Mouse (Mus musculus): Measurements from ENCODE around the gene Ywhaq. TPM values are rescaled to one million over a fixed set of nuclear protein-coding genes. Genes with fewer than 3 reads are reported as not detected.
"Not testable (repeated sequence)": the region's sequence is repeated elsewhere in the genome, so short reads cannot be mapped to it uniquely, and the experiment has no call there.

The Ywhaq gene
- polyA plus RNA-seq, 1 experiment from 2014 or later, result 325 TPM

GRCm38 (mm10) chr12:21402771-21403170, 14.7 kb downstream of the Ywhaq start:
- H3K4me2 ChIP-seq, result no peak overlapping the region
- H3K4me3 ChIP-seq, result no peak overlapping the region
- ATAC-seq, result no peak
- H3K4me1 ChIP-seq, result peaks cover 4% of the 10 kb centered on the region; the same call in 1 of the 2 replicates
- no peak overlapping the region for H3K9ac ChIP-seq
- no peak overlapping the region for H3K27ac ChIP-seq
- H3K9me3 ChIP-seq (replicated peaks), result no peaks in the 10 kb centered on the region
- 92% methylated on average over 5 of the region's 5 CpGs for WGBS (ENCODE audit: insufficient replicate concordance)
- no peaks in the 10 kb centered on the region for H3K27me3 ChIP-seq (replicated peaks)
- peaks cover 60% of the 10 kb centered on the region for H3K36me3 ChIP-seq

- no peaks in the 10 kb centered on the region for H3K4me1 ChIP-seq
- H3K36me3 ChIP-seq, result peaks cover 43% of the 10 kb centered on the region
- no peaks in the 10 kb centered on the region for H3K27me3 ChIP-seq (replicated peaks)
- no peak overlapping the region for H3K9ac ChIP-seq
- no peaks in the 10 kb centered on the region for H3K9me3 ChIP-seq (replicated peaks)
- ATAC-seq, result no peak
- H3K27ac ChIP-seq, result no peak overlapping the region
- 86% methylated on average over 2 of the region's 2 CpGs for WGBS (ENCODE audit: insufficient replicate concordance)
- H3K4me2 ChIP-seq, result no peak overlapping the region
- no peak overlapping the region for H3K4me3 ChIP-seq
Measured at GRCm38 (mm10) chr12:21386201-21386600, 31.2 kb downstream of the Ywhaq start.

DNA sequence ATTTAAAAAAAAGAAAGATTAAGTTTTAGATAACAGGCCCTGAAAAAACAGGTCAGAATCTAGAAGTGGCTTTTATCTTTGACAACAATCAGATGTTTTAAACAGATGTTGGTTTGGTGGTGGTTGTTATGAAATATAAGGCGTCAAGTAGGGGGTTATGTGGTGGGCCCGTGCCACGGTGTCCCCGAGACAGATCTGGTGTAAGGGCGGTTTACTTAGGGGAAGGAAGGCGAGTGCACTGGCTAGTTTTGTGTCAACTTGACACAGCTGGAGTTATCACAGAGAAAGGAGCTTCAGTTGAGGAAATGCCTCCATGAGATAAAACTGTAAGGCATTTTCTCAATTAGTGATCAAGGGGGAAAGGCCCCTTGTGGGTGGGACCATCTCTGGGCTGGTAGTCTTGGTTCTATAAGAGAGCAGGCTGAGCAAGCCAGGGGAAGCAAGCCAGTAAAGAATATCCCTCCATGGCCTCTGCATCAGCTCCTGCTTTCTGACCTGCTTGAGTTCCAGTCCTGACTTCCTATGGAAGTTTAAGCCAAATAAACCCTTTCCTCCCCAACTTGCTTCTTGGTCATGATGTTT, 38.6 kb downstream of the Ywhaq start:
- not testable (repeated sequence) for H3K27me3 ChIP-seq (replicated peaks); H3K36me3 ChIP-seq; H3K9me3 ChIP-seq (replicated peaks); H3K4me3 ChIP-seq
- peak overlapping the region; percentile 48 for H3K4me2 ChIP-seq
- peak; percentile 74 for ATAC-seq
- peaks cover 54% of the 10 kb centered on the region for H3K4me1 ChIP-seq
- H3K27ac ChIP-seq, result peak overlapping the region; percentile 82
- WGBS (ENCODE audit: insufficient replicate concordance), result 11% methylated on average over 6 of the region's 6 CpGs
- peak overlapping the region; percentile 48 for H3K9ac ChIP-seq

- H3K9ac ChIP-seq, result no peak overlapping the region
- H3K9me3 ChIP-seq (replicated peaks), result no peaks in the 10 kb centered on the region
- no peak overlapping the region; the same call in 1 of the 2 replicates for H3K4me2 ChIP-seq
- H3K27ac ChIP-seq, result peak overlapping the region; percentile 52
- H3K36me3 ChIP-seq, result no peaks in the 10 kb centered on the region
- H3K4me1 ChIP-seq, result peaks cover 66% of the 10 kb centered on the region
- no peak for ATAC-seq
- WGBS (ENCODE audit: insufficient replicate concordance), result 42% methylated on average over 3 of the region's 3 CpGs
- no peak overlapping the region for H3K4me3 ChIP-seq
- H3K27me3 ChIP-seq (replicated peaks), result no peaks in the 10 kb centered on the region
Measured at GRCm38 (mm10) chr12:21375376-21376157, 41.9 kb downstream of the Ywhaq start.

DNA sequence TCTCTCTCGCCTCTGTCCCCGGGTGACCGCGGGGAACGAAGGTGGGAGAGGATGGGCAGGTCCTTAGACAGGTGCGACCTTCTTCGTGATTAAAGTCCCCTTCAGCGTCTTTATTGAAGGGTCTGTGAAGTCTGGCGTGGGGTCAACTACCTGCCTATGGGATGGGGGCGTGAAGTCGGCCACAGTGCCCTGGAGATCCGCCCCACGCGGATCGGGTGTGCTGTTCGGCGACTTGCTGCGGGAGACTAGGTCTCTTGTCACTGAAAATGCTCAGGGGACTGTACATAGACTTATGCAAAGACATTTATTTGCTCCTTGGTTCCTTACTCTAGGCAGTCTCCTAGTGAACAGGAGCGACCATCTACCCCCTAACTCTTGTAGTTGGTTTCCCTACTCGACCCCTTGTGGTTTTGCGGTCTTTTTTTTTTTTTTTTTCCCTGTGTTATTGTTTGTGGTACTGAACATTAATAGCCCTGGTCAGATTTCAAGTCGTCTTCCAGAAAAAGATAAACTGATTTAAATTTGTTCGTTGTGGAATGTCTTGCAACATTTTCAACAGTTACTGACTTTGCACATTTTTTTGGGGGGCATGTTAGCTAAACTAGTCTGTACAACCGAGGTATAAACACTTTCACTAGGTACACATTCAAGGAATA, 43.5 kb downstream of the Ywhaq start:
- peaks cover 53% of the 10 kb centered on the region for H3K4me1 ChIP-seq
- peak overlapping the region; percentile 76 for H3K4me3 ChIP-seq
- peaks cover 2% of the 10 kb centered on the region; the same call in 1 of the 2 replicates for H3K36me3 ChIP-seq
- peak overlapping the region; percentile 86 for H3K9ac ChIP-seq
- H3K9me3 ChIP-seq (replicated peaks), result no peaks in the 10 kb centered on the region
- peak overlapping the region; percentile 87 for H3K4me2 ChIP-seq
- H3K27ac ChIP-seq, result peak overlapping the region; percentile 94
- H3K27me3 ChIP-seq (replicated peaks), result no peaks in the 10 kb centered on the region
- WGBS (ENCODE audit: insufficient replicate concordance), result under 1% methylated on average over 24 of the region's 24 CpGs
- peak; percentile 34 for ATAC-seq

GRCm38 (mm10) chr12:21373100-21373819, 44.2 kb downstream of the Ywhaq start, which contains the start of gene Adam17:
TSS of gene Adam17 (minus strand) at chr12:21373632.
- Histone ChIP-seq H3K27me3 (replicated peaks) (no peaks in the 10 kb centered on the region), H3K36me3 (peaks cover 2% of the 10 kb centered on the region; the same call in 1 of the 2 replicates), H3K9ac (peak within 1 kb of the TSS; percentile 86), H3K4me1 (peaks cover 52% of the 10 kb centered on the region), H3K4me2 (peak within 1 kb of the TSS; percentile 87), H3K4me3 (peak within 1 kb of the TSS; percentile 76), H3K9me3 (replicated peaks) (no peaks in the 10 kb centered on the region), H3K27ac (peak within 1 kb of the TSS; percentile 94)
- ATAC-seq, result peak; percentile 97
- under 1% methylated on average over 55 of the region's 55 CpGs for WGBS (ENCODE audit: insufficient replicate concordance)

DNA sequence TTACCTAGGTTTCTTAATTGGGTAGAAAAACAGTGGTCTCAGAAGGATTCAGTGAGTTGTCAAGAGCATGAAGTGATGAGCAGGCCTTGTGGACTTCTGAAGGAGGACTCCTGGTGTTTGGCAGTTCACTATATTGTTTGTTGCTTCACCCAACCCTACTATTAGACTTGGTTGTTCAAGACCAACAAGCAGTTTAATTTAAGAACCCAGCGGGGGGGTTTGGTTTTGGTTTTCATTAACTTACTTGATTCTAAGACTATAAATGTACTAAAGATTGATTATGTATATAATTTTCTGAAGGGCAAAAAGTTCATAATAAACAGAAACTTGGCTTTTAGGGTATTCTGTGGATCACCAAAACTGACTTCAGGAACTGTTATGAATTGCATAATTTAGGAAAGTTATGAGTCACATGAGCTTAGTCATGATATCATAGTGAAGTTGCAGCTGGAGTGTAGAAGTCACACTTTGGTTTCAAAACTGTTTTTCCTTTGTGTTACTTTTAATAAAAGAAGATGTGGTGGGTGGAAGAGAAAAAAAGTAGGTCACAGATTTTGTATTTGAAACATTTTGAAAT, 47.3 kb downstream of the Ywhaq start:
- Histone ChIP-seq H3K9ac (no peak overlapping the region), H3K4me3 (no peak overlapping the region), H3K4me2 (no peak overlapping the region), H3K36me3 (peaks cover 2% of the 10 kb centered on the region; the same call in 1 of the 2 replicates), H3K9me3 (replicated peaks) (no peaks in the 10 kb centered on the region), H3K27me3 (replicated peaks) (no peaks in the 10 kb centered on the region), H3K4me1 (peaks cover 30% of the 10 kb centered on the region), H3K27ac (no peak overlapping the region)
- 89% methylated on average over 1 of the region's 1 CpGs for WGBS (ENCODE audit: insufficient replicate concordance)
- no peak for ATAC-seq

GRCm38 (mm10) chr12:21369087-21369410, 48.4 kb downstream of the Ywhaq start:
- peaks cover 7% of the 10 kb centered on the region; the same call in 1 of the 2 replicates for H3K36me3 ChIP-seq
- WGBS (ENCODE audit: insufficient replicate concordance), result 50% methylated on average over 5 of the region's 5 CpGs
- H3K9ac ChIP-seq, result no peak overlapping the region
- no peak overlapping the region for H3K4me2 ChIP-seq
- H3K4me1 ChIP-seq, result peaks cover 31% of the 10 kb centered on the region
- no peak overlapping the region for H3K4me3 ChIP-seq
- no peaks in the 10 kb centered on the region for H3K27me3 ChIP-seq (replicated peaks)
- no peaks in the 10 kb centered on the region for H3K9me3 ChIP-seq (replicated peaks)
- no peak for ATAC-seq
- no peak overlapping the region for H3K27ac ChIP-seq

- Histone ChIP-seq H3K36me3 (peaks cover 11% of the 10 kb centered on the region; the same call in 1 of the 2 replicates), H3K4me2 (no peak overlapping the region), H3K4me1 (peaks cover 31% of the 10 kb centered on the region), H3K27ac (peak overlapping the region; percentile 43; the same call in 1 of the 2 replicates), H3K9ac (no peak overlapping the region), H3K4me3 (no peak overlapping the region), H3K9me3 (replicated peaks) (no peaks in the 10 kb centered on the region), H3K27me3 (replicated peaks) (no peaks in the 10 kb centered on the region)
- 90% methylated on average over 9 of the region's 9 CpGs for whole genome bisulfite sequencing (ENCODE audit: insufficient replicate concordance)
- ATAC-seq, result no peak
Measured at GRCm38 (mm10) chr12:21368376-21369086, 48.9 kb downstream of the Ywhaq start.

DNA sequence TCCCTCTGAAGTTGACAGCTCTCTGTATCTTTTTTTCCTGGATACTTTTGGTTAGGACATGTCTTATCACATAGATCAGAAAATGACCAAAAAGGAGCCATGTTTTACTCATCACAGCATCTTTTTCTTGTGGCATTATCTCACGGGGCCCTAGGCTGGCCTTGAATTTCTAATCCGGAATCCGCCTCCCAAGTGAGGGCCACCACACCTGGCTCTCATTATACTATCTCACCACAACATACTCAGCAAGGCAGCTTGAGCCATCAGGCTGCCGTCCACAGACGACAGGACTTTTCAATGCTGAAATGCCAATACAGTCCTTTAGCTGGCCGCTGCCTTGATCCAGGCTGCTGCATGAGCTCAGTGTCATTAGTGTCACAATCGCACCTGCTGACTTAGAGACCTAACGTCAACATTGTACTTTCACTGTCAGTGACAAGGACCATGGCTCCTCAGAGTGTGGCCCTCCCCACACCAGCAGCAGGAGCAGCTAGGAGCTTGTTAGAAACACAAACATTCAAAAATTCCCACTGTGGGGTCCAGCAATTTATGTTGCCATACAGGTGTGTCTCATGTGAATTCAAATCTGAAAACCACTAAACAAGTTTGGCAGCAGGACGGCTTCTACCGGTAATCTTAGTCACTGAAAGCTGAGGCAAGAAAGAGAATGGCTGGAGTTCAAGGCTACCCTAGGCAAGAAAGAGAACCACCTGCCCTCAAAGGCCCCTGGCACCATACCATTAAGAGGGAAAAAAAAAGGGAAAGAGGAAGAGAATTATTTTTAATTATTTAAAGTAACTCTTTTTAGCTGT, 52.6 kb downstream of the Ywhaq start:
- whole genome bisulfite sequencing (ENCODE audit: insufficient replicate concordance), result 69% methylated on average over 10 of the region's 10 CpGs
- Histone ChIP-seq H3K4me2 (peak overlapping the region; percentile 8; the same call in 1 of the 2 replicates), H3K4me3 (no peak overlapping the region), H3K36me3 (peaks cover 24% of the 10 kb centered on the region), H3K4me1 (peaks cover 18% of the 10 kb centered on the region), H3K27me3 (replicated peaks) (no peaks in the 10 kb centered on the region), H3K27ac (no peak overlapping the region), H3K9ac (no peak overlapping the region), H3K9me3 (replicated peaks) (no peaks in the 10 kb centered on the region)
- ATAC-seq, result peak; percentile 54
